Mouse (Mus musculus): ENCODE measurements at regions not wholly inside any gene's neighbourhood (a gene's known extent, or its start where the extent isn't known, plus 50 kb on each side); places are given as distances from the start of the nearest gene placed in this dataset.
"Not testable (repeated sequence)": the region's sequence is repeated elsewhere in the genome, so short reads cannot be mapped to it uniquely, and the experiment has no call there.

GRCm38 (mm10) chrX:70606349-70606748, 129.4 kb upstream of the Tmem185a start:
- 73% methylated on average over 1 of the region's 1 CpGs for WGBS
- no peak for ATAC-seq
- Histone ChIP-seq H3K4me3 (ENCODE audit: low read depth, low read length) (no peak overlapping the region), H3K36me3 (ENCODE audit: control insufficient read depth, insufficient read depth, low read length) (no peaks in the 10 kb centered on the region), H3K27ac (ENCODE audit: low read length) (no peak overlapping the region), H3K9me3 (replicated peaks; ENCODE audit: control insufficient read depth, low read length, poor library complexity, severe bottlenecking) (no peaks in the 10 kb centered on the region), H3K4me1 (ENCODE audit: control insufficient read depth, insufficient read depth, low read length) (no peaks in the 10 kb centered on the region), H3K4me2 (ENCODE audit: low read length) (no peak overlapping the region), H3K9ac (ENCODE audit: low read depth, low read length) (no peak overlapping the region), H3K27me3 (ENCODE audit: control insufficient read depth, insufficient read depth, low read depth, low read length) (no peaks in the 10 kb centered on the region)

- H3K4me2 ChIP-seq (ENCODE audit: low read length); H3K27ac ChIP-seq (ENCODE audit: low read length); H3K36me3 ChIP-seq (ENCODE audit: control insufficient read depth, insufficient read depth, low read length); H3K9me3 ChIP-seq (replicated peaks; ENCODE audit: control insufficient read depth, low read length, poor library complexity, severe bottlenecking); H3K4me1 ChIP-seq (ENCODE audit: control insufficient read depth, insufficient read depth, low read length); H3K4me3 ChIP-seq (ENCODE audit: low read depth, low read length); H3K27me3 ChIP-seq (ENCODE audit: control insufficient read depth, insufficient read depth, low read depth, low read length); H3K9ac ChIP-seq (ENCODE audit: low read depth, low read length): not testable (repeated sequence)
- WGBS, result 21% methylated on average over 2 of the region's 2 CpGs
- peak; percentile 80 for ATAC-seq
Measured at GRCm38 (mm10) chrX:70582344-70582743, 105.4 kb upstream of the Tmem185a start.

GRCm38 (mm10) chrX:70580171-70580570, 103.2 kb upstream of the Tmem185a start:
- H3K27ac ChIP-seq (ENCODE audit: low read length), result no peak overlapping the region
- no peaks in the 10 kb centered on the region for H3K36me3 ChIP-seq (ENCODE audit: control insufficient read depth, insufficient read depth, low read length)
- 52% methylated on average over 1 of the region's 1 CpGs for WGBS
- no peak overlapping the region for H3K4me2 ChIP-seq (ENCODE audit: low read length)
- ATAC-seq, result no peak
- no peaks in the 10 kb centered on the region for H3K9me3 ChIP-seq (replicated peaks; ENCODE audit: control insufficient read depth, low read length, poor library complexity, severe bottlenecking)
- no peaks in the 10 kb centered on the region for H3K27me3 ChIP-seq (ENCODE audit: control insufficient read depth, insufficient read depth, low read depth, low read length)
- no peak overlapping the region for H3K9ac ChIP-seq (ENCODE audit: low read depth, low read length)
- H3K4me1 ChIP-seq (ENCODE audit: control insufficient read depth, insufficient read depth, low read length), result no peaks in the 10 kb centered on the region
- no peak overlapping the region for H3K4me3 ChIP-seq (ENCODE audit: low read depth, low read length)

- not testable (repeated sequence) for H3K27me3 ChIP-seq (ENCODE audit: control insufficient read depth, insufficient read depth, low read depth, low read length); H3K9me3 ChIP-seq (replicated peaks; ENCODE audit: control insufficient read depth, low read length, poor library complexity, severe bottlenecking); H3K4me2 ChIP-seq (ENCODE audit: low read length); ATAC-seq; H3K36me3 ChIP-seq (ENCODE audit: control insufficient read depth, insufficient read depth, low read length); H3K27ac ChIP-seq (ENCODE audit: low read length); H3K9ac ChIP-seq (ENCODE audit: low read depth, low read length); H3K4me1 ChIP-seq (ENCODE audit: control insufficient read depth, insufficient read depth, low read length); H3K4me3 ChIP-seq (ENCODE audit: low read depth, low read length)
- WGBS, result 38% methylated on average over 1 of the region's 6 CpGs
Measured at GRCm38 (mm10) chrX:70574243-70574642, 97.3 kb upstream of the Tmem185a start.

- ATAC-seq; H3K27me3 ChIP-seq (ENCODE audit: control insufficient read depth, insufficient read depth, low read depth, low read length); H3K4me1 ChIP-seq (ENCODE audit: control insufficient read depth, insufficient read depth, low read length); H3K9ac ChIP-seq (ENCODE audit: low read depth, low read length); H3K4me3 ChIP-seq (ENCODE audit: low read depth, low read length); H3K36me3 ChIP-seq (ENCODE audit: control insufficient read depth, insufficient read depth, low read length); H3K9me3 ChIP-seq (replicated peaks; ENCODE audit: control insufficient read depth, low read length, poor library complexity, severe bottlenecking); H3K4me2 ChIP-seq (ENCODE audit: low read length); H3K27ac ChIP-seq (ENCODE audit: low read length): not testable (repeated sequence)
- 75% methylated on average over 3 of the region's 4 CpGs for WGBS
Measured at GRCm38 (mm10) chrX:70570586-70570985, 93.6 kb upstream of the Tmem185a start.

GRCm38 (mm10) chrX:70569339-70569979, 92.5 kb upstream of the Tmem185a start:
- H3K4me3 ChIP-seq (ENCODE audit: low read depth, low read length); H3K4me1 ChIP-seq (ENCODE audit: control insufficient read depth, insufficient read depth, low read length); H3K9me3 ChIP-seq (replicated peaks; ENCODE audit: control insufficient read depth, low read length, poor library complexity, severe bottlenecking); H3K27ac ChIP-seq (ENCODE audit: low read length); H3K4me2 ChIP-seq (ENCODE audit: low read length); H3K27me3 ChIP-seq (ENCODE audit: control insufficient read depth, insufficient read depth, low read depth, low read length); H3K36me3 ChIP-seq (ENCODE audit: control insufficient read depth, insufficient read depth, low read length); H3K9ac ChIP-seq (ENCODE audit: low read depth, low read length): not testable (repeated sequence)
- 45% methylated on average over 2 of the region's 6 CpGs for WGBS
- peak; percentile 87 for ATAC-seq
